Mouse (Mus musculus) lung, postnatal 0 days (tissue): ENCODE results near the gene Serinc5. TPM values are rescaled to one million over a fixed set of nuclear protein-coding genes. Genes with fewer than 3 reads are reported as not detected.

ENCODE experiments used
- ATAC-seq: fragments of 200-750 bp; cut with Nextera tagmentation; 2 replicates; pipeline ENCODE4 v1.8.0; 2017; ENCODE audit warnings: moderate library complexity
- DNase-seq: peaks from one replicate; pipeline ENCODE4 v3.0.0-alpha.2; 2016; ENCODE audit warnings: low spot score
- H3K27ac ChIP-seq: fragments of 300-500 bp; sonication (generic); 2 replicates; pipeline ENCODE4 v1.5.1; 2014; ENCODE audit warnings: antibody characterized with exemption, mild to moderate bottlenecking, low read length, mixed read lengths
- H3K27me3 ChIP-seq: fragments of 300-500 bp; sonication (generic); replicated peaks from 2 replicates; pipeline ENCODE4 v1.6.1; 2014; ENCODE audit warnings: low read length, mixed read lengths; ENCODE audit not compliant: insufficient read depth
- H3K36me3 ChIP-seq: fragments of 300-500 bp; sonication (generic); 2 replicates; pipeline ENCODE4 v1.6.1; 2014; ENCODE audit warnings: low read length, mixed read lengths; ENCODE audit not compliant: insufficient read depth
- H3K4me1 ChIP-seq: fragments of 300-500 bp; sonication (generic); 2 replicates; pipeline ENCODE4 v1.6.1; 2014; ENCODE audit warnings: antibody characterized with exemption, low read depth, low read length, mixed read lengths; ENCODE audit not compliant: insufficient read depth
- H3K4me2 ChIP-seq: fragments of 300-500 bp; sonication (generic); replicated peaks from 2 replicates; pipeline ENCODE4 v1.6.1; 2014; ENCODE audit warnings: low read depth, mild to moderate bottlenecking, low read length, moderate library complexity, mixed read lengths
- H3K4me3 ChIP-seq: fragments of 300-500 bp; sonication (generic); 2 replicates; pipeline ENCODE4 v1.5.1; 2014; ENCODE audit warnings: low read depth, low read length
- H3K9ac ChIP-seq: fragments of 300-500 bp; sonication (generic); replicated peaks from 2 replicates; pipeline ENCODE4 v1.6.1; 2014; ENCODE audit warnings: low read depth, mild to moderate bottlenecking
- H3K9me3 ChIP-seq: fragments of 300-500 bp; sonication (generic); 2 replicates; pipeline ENCODE4 v1.6.1; 2016; ENCODE audit warnings: low read length, mixed read lengths
- CTCF ChIP-seq: IDR thresholded peaks from 2 replicates; pipeline ENCODE4 v1.5.1; 2016; ENCODE audit warnings: antibody characterized with exemption, mild to moderate bottlenecking
- EP300 ChIP-seq: IDR thresholded peaks from 2 replicates; pipeline ENCODE4 v1.6.1; 2016; ENCODE audit warnings: antibody characterized with exemption, mild to moderate bottlenecking, control low read depth
- WGBS: fragments of 180-500 bp; shearing (Covaris S2); extraction: QIAGEN DNeasy Blood & Tissue Kit; methylation state at CpG from one replicate; pipeline ENCODE4 v1.1.7; 2014; 5-methylcytosine and 5-hydroxymethylcytosine counted together
- polyA plus RNA-seq: library from polyadenylated mRNA; unstranded; fragments of >200 nt; fragmentation: Nextera tagmentation; extraction: Ambion mirVana; gene quantifications from 2 replicates; pipeline ENCODE4 v1.2.1, GENCODE M21; 2015

Serinc5 gene
- 21.4 and 22.0 TPM in 2 replicates for polyA plus RNA-seq

DNA sequence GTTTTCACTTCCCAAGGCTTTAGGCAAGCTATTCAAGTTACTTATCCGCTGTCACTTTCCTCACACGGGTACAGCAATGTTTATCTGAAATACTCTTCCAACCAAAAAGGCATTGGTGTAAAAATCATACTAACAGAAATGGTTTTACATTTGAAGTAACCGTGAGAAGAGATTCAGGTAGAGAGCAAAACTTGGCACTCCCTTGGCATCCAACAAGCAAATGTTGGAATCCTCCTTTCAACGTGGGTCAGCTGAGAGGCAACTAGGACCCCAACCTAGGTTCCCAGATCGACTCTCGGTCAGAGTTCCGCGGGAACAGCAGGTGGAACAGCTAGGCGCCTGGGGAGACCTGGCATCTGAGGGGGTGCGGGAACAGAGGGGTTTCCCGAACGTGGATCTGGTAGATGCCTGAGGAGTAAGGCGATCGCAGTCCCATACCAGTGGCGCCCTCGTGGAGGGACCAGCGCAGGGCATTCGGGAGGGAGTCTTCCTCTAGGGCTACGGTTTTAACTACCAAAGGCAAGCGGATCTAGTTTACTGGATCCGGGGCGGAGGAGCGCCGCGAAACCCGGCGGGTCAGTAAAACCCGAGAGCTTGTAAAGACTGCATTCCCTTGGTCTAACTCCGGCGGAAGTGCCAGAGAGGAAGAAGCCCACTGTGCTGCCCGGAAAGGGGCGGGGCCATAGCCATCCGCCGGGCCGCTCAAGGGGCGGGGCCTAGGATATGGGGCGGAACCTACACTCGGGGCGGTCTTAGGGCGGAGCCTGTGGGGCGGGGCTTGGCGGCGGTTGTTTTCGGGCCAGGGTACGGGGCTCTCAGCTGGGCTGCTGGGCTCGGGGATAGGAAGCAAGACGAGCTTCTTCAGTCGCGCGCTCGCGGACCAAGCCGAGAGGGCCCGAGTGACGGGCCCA lies at the start of gene Serinc5:
Gene Serinc5, plus strand, starts transcription at position 781 of the 911 bp plus-strand sequence.
- no peak for TF ChIP-seq EP300
- TF ChIP-seq CTCF = no peak; the same call in 1 of the 2 replicates
- no peaks in the 10 kb centered on the region for H3K9me3 ChIP-seq
- WGBS = 2% methylated on average over 55 of the region's 55 CpGs
- DNase-seq = peak; percentile 98
- H3K27ac ChIP-seq = peak within 1 kb of the TSS; percentile 97
- H3K4me3 ChIP-seq = peak within 1 kb of the TSS; percentile 85
- H3K9ac ChIP-seq = peak within 1 kb of the TSS; percentile 77
- H3K4me1 ChIP-seq = peaks cover 12% of the 10 kb centered on the region; the same call in 1 of the 2 replicates
- H3K27me3 ChIP-seq = no peaks in the 10 kb centered on the region
- peak within 1 kb of the TSS; percentile 96 for H3K4me2 ChIP-seq
- no peaks in the 10 kb centered on the region for H3K36me3 ChIP-seq
- peak; percentile 96 for ATAC-seq

DNA sequence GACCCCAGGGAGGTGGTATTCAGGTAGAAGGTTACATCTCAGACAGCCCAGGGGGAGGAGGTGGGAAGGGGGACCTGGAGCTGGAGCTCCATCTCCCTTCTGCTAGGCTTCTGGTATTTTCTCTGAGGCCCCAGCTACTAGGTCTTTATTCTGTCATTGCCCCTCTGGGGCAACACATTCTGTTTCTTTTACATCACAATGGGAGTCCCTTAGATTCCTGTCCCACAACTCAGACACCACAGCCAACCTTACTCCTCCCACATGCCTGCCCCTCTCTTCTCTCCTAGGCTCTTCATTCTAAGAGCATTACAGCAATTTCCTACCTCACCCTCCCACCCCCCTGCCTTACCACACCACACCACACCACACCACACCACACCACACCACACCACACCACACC lies 34.8 kb upstream of the Serinc5 start, which contains the start of gene Spz1:
Gene Spz1, minus strand, starts transcription at position 101 of the 400 bp plus-strand sequence.
- Histone ChIP-seq H3K36me3 (no peaks in the 10 kb centered on the region), H3K4me1 (no peaks in the 10 kb centered on the region), H3K27me3 (no peaks in the 10 kb centered on the region), H3K9ac (no peak within 1 kb of the TSS), H3K9me3 (no peaks in the 10 kb centered on the region), H3K4me3 (no peak within 1 kb of the TSS), H3K4me2 (no peak within 1 kb of the TSS), H3K27ac (no peak within 1 kb of the TSS)
- ATAC-seq = no peak
- DNase-seq = no peak
- TF ChIP-seq CTCF (no peak), EP300 (no peak)

- DNase-seq (no peak), ATAC-seq (no peak)
- Histone ChIP-seq H3K9me3 (no peaks in the 10 kb centered on the region), H3K27me3 (no peaks in the 10 kb centered on the region), H3K4me3 (no peak overlapping the region), H3K4me1 (no peaks in the 10 kb centered on the region), H3K36me3 (no peaks in the 10 kb centered on the region), H3K27ac (no peak overlapping the region), H3K9ac (no peak overlapping the region), H3K4me2 (no peak overlapping the region)
- 65% methylated on average over 6 of the region's 6 CpGs for WGBS
- TF ChIP-seq CTCF (no peak), EP300 (no peak)
Observed at GRCm38 (mm10) chr13:92576688-92577087, 34.2 kb upstream of the Serinc5 start.

GRCm38 (mm10) chr13:92578210-92578609 lies 32.7 kb upstream of the Serinc5 start:
- Histone ChIP-seq H3K4me3 (no peak overlapping the region), H3K36me3 (no peaks in the 10 kb centered on the region), H3K27ac (no peak overlapping the region), H3K4me1 (no peaks in the 10 kb centered on the region), H3K4me2 (no peak overlapping the region), H3K9ac (no peak overlapping the region), H3K9me3 (no peaks in the 10 kb centered on the region), H3K27me3 (no peaks in the 10 kb centered on the region)
- TF ChIP-seq CTCF (no peak), EP300 (no peak)
- no peak for ATAC-seq
- WGBS = 72% methylated on average over 4 of the region's 4 CpGs
- DNase-seq = no peak

- H3K9me3 ChIP-seq = no peaks in the 10 kb centered on the region
- H3K36me3 ChIP-seq = no peaks in the 10 kb centered on the region
- no peak overlapping the region for H3K4me3 ChIP-seq
- H3K4me2 ChIP-seq = no peak overlapping the region; the same call in 1 of the 2 replicates
- ATAC-seq (peak; percentile 59), DNase-seq (peak; percentile 90)
- TF ChIP-seq CTCF (peak; percentile 87), EP300 (no peak)
- 0 out of 2 replicates have a peak overlapping the region, but pooled peaks have one; percentile 14 for H3K27ac ChIP-seq
- H3K4me1 ChIP-seq = no peaks in the 10 kb centered on the region
- 12% methylated on average over 10 of the region's 10 CpGs for WGBS
- H3K9ac ChIP-seq = no peak overlapping the region
- H3K27me3 ChIP-seq = no peaks in the 10 kb centered on the region
Observed at GRCm38 (mm10) chr13:92580220-92581043, 30.5 kb upstream of the Serinc5 start.

- ATAC-seq (peak; percentile 59), DNase-seq (peak; percentile 83)
- no peak overlapping the region for H3K4me3 ChIP-seq
- H3K4me2 ChIP-seq = no peak overlapping the region
- 9% methylated on average over 8 of the region's 8 CpGs for WGBS
- H3K9me3 ChIP-seq = no peaks in the 10 kb centered on the region
- H3K27me3 ChIP-seq = no peaks in the 10 kb centered on the region
- H3K4me1 ChIP-seq = no peaks in the 10 kb centered on the region
- no peak overlapping the region for H3K9ac ChIP-seq
- H3K27ac ChIP-seq = no peak overlapping the region
- no peaks in the 10 kb centered on the region for H3K36me3 ChIP-seq
- TF ChIP-seq EP300 = peak; percentile 14; the same call in 1 of the 2 replicates
- TF ChIP-seq CTCF = no peak
Observed at GRCm38 (mm10) chr13:92584094-92584717, 26.7 kb upstream of the Serinc5 start.
